Mouse (Mus musculus): ENCODE results near the gene Golph3l.
A peak's percentile ranks its signal among the peaks of the same experiment; 100 is the strongest.
"Not testable (repeated sequence)": the region's sequence is repeated elsewhere in the genome, so short reads cannot be mapped to it uniquely, and the experiment has no call there.

The Golph3l gene

DNA sequence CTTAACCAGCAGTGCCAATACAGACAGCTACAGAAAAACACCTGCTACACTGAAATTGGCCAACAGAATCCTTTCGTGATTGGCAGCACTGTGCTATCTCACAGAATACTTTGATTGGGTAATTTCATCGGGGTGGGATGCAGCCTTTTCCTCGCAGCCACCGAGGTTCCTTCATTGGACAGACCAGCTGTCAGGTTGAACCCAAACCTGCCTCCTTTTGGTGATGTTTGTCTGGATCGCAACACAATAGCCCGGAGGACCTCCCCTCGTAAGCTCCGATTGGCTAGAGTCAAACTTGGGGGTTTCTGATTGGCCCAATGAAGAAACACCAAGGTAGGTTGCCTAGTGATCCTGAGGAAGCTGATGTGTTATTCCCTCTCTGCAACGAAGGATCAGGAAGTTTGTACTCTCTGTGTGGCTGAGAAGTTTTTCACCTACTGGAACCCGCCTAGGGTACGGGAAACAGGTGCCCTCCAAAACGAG, at the start of gene Golph3l:
Golph3l (plus strand) TSS at position 331 of the 483 bp plus-strand sequence.
- peak; percentile 94 for DNase-seq (ENCODE audit: extremely low spot score, low read depth, low spot score)

DNA sequence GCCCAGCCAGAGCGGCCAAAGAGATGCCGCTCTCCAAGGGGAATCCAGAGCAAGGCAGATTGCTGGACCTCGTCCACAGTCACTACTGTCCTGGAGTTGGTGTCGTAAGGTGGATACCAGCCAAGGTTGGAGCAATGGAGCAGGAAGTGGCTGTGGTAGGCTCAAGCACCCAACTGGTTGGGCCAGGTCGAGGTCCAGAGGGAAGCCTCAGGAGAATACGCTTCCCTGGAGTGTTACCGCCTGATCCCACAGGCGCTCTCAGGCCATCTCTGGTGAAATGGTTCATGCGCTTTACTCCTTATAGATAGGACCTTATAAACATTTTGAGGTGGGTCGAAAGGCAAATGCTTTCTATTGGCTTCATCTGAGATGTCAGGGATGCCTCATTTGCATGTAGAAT, 49.8 kb upstream of the Golph3l start:
- no peak for DNase-seq (ENCODE audit: extremely low spot score, low read depth, low spot score)

DNA sequence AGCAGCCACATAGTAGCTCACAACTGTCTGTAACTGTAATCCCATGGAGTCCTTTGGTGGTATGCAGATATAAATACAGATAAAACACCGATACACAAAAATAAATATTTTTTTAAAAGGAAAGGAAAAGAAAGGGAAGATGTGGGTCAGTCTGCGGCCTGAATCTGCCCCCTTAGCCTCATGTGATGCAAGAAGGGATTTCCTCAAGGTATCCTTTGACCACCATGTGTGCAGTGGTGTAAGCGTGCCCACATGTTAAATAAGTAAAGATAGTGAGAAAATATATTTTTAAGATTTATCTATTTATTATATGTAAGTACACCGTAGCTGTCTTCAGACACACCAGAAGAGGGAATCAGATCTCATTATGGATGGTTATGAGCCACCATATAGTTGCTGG, 48.9 kb upstream of the Golph3l start:
- DNase-seq (ENCODE audit: extremely low spot score, low read depth, low spot score), result no peak

DNA sequence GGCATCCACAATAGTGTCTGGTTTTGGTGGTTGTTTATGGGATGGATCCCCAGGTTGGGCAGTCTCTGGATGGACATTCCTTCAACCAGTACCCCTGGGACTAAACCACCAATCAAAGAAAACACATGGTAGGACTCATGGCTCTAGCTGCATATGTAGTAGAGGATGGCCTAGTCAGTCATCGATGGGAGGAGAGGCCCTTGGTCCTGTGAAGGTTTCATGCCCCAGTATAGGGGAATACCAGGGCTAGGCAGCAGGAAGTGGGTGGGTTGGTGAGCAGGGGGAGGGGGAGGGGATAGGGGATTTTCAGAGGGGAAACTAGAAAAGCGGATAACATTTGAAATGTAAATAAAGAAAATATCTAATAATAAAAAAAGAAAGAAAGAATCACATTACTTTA, 47.5 kb upstream of the Golph3l start:
- not testable (repeated sequence) for DNase-seq (ENCODE audit: extremely low spot score, low read depth, low spot score)

DNA sequence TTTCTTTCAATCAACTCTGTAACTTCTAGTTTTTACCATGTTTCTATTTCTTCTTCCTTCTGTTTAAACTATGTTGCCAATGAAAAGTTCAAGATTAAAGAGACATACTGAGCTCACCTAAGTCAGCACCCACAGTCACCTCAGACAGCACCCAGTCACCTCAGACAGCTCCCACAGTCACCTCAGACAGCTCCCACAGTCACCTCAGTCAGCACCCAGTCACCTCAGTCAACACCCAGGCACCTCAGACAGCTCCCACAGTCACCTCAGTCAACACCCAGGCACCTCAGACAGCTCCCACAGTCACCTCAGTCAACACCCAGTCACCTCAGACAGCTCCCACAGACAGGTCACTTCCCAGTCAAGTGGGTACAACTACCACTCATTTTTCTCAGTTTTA, 46.6 kb upstream of the Golph3l start:
- no peak for DNase-seq (ENCODE audit: extremely low spot score, low read depth, low spot score)

DNA sequence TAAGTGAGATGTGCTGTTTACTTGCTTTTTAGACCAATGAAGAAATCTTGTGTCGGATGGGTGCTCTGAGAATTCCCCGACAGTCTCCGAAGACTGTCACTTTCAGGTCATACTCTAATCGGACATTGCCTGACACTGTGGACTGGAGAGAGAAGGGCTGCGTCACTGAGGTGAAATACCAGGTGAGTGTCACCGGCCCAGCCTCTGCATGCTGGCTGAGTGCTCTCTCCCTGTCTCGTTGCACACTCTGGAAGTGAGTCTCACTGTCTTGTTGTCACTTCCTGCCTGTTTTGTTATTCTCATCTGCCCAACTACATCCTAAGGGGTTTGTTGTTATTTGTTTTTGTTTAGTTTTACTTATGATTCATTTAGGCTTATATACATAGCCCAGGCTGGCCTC, 45.8 kb upstream of the Golph3l start:
- no peak for DNase-seq (ENCODE audit: extremely low spot score, low read depth, low spot score)

DNA sequence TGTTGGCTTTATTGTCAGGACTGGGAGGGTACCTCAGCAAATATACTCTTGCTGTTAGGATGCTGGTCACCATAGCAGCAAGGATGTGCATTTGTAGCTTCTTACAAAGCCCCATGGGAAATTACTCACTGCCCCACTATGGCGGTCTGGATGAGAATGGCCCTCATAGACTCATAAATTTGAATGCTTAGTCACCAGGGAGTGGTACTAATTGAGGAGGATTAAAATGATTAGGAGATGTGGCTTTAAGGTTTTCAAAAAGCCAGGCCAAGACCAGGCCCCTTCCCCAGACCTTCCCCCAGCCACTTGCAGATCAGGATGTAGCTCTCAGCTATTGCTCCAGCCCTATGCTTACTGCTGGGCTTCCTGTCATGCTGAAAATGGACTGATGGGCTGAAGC, 38.6 kb upstream of the Golph3l start:
- no peak for DNase-seq (ENCODE audit: extremely low spot score, low read depth, low spot score)

DNA sequence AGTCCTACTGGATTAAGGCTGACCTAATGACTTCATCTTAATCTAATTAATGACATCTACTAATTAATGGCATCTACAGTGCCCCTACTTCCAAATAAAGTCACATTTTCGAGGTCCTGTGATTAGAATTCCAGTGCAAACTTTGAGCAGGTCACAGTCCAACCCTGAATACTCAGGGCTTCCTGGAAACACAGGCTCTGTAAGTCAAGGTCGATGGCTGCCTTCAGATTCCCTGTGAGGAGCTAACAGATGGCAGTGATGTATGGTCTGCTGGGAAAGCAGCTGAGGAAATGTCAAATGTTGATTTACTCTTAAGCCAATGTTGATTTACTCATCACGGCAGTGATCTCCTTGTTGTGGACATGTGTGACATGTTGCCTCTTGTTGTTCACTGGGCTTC, 34.7 kb upstream of the Golph3l start:
- DNase-seq (ENCODE audit: extremely low spot score, low read depth, low spot score), result no peak

DNA sequence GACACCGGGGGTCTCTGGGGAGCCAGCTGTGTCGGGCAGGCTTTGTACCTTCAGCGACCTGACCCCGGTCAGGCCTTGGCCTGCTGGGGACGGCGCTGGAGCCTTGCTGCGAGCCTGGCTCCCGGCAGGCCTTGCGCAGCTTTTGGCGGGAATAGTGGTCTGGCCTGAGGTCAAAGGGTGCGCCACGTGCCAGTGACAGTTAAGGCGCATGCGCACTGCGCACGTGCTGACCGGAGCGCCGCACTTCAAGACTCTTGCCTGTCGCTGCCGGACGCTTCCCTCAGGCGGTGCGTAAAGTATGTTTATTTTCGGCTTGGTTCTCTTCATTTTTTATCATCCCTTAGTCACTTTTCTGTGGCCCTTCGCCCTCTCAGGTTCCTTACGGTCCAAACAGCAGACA, 29.3 kb upstream of the Golph3l start, which contains the start of gene Hormad1:
Hormad1 (plus strand) TSS at position 241 of the 400 bp plus-strand sequence.
- DNase-seq (ENCODE audit: extremely low spot score, low read depth, low spot score), result no peak

DNA sequence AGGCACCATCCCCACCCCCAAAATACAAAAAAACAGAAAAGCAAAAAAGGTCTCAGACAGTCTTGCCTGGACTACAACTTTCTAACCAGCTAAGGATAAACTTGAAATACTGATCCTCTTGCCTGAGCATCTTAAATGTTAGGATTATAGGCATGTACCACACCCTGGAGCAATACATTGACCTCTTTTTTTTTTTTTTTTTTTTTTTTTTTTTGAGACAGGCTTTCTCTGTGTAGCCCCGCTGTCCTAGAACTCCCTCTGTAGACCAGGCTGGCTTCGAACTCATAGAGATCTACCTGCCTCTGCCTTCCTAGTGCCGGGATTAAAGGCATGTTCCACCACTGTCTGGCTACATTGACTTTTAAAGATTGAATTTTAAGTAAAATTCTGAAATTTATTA, 28.0 kb upstream of the Golph3l start:
- DNase-seq (ENCODE audit: extremely low spot score, low read depth, low spot score), result no peak

DNA sequence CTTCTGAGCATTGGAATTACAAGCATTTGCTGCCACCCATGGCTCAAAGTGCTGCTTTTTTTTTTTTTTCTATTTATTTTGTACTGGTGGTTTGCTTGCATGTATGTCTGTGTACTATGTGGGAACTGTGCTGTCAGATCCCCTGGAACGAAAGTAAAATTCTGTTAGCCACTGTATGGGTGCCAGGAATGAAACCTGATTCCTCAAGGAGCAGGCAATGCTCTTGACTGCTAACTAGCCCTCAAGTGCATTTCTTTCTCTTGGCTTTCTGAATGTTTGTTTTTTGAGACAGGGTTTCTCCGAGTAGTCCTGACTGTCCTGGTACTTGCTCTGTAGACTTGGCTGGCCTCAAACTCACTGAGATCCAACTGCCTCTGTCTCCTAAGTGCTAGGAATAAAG, 26.9 kb upstream of the Golph3l start:
- no peak for DNase-seq (ENCODE audit: extremely low spot score, low read depth, low spot score)

DNA sequence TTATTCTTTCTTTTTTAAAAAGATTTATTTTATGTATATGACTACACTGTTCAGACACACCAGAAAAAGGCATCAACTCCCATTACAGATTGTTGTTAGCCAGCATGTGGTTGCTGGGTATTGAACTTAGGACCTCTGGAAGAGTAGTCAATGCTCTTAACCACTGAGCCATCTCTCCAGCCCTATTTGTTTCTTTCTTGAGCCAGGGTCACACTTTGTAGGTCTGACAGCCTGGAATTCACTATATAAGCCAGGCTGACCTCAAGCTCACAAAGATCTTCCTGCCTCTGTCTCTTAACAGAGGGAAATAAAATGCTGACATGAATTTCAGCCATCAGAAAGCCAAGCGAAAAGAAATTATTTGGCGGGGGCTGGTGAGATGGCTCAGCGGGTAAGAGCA, 19.1 kb upstream of the Golph3l start:
- DNase-seq (ENCODE audit: extremely low spot score, low read depth, low spot score), result no peak

DNA sequence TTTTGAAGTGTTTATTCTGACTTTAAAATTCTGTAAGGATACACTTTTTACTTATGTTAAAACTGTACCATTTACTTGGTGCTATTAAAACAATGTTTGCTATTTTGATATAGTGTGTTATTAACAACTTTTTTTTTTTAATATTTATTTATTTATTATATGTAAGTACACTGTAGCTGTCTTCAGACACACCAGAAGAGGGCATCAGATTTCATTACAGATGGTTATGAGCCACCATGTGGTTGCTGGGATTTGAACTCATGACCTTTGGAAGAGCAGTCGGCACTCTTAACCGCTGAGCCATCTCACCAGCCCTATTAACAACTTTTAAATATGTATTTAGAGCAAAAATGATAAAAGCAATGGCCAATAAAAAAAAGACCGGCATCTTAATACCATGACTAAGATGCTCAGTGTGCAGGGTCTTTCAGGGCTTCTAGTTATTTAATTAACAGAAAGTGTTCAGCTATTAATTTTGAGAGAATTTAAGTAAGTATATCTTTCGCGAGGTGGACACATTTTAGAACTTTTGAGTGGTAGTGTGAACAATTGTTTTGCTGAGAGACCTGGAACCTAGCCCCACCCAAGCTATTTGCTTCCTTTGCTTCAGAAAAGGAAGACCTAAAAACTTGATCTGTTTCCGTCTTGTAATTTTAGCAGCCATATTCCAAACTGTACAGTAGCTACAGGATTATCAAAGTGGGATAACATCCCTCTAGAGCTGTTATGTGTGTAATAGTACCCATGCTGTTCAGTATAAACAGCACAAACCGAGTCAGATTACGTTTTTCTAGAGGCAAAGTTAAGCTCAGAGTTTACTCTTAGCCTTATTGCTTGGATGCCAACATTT, 755 bp upstream of the Golph3l start:
- DNase-seq (ENCODE audit: extremely low spot score, low read depth, low spot score), result no peak

DNA sequence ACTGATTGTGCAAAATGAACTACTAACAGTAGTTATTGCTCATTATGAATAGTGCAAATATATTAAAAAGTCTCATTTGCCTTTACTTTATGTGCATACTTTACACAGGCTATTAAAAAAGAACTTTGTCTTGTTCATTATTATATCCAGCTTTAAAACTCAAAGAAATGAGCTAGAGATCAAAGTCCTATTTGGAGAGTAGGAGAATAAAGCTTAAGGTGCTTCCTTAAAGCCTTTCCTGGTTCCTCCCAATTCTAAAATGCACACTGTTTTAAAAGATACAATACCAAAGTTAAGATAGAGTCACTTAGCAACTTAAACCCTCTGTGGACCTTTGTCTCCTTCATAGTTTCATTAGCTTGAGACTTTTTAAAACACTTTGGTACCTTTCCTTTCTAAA, 10.0 kb downstream of the Golph3l start:
- DNase-seq (ENCODE audit: extremely low spot score, low read depth, low spot score), result no peak

DNA sequence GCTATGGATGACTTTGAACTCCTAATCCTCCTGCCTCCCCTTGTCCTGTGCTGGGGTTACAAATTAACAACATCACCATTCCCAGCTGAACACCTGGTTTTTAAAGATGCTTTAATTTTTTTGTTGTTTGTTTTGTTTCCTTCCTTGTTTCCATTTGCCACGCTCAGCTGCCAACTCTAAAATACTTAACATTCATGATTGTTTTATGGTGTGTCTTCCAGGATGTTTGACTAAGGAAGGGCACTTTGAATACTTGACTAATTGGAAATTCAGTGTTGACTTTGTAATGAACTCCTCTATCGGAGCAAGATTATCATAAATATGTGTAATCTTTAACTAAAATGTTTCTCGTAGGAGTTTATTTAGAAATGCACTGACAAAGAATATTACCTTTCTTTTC, 12.6 kb downstream of the Golph3l start:
- no peak for DNase-seq (ENCODE audit: extremely low spot score, low read depth, low spot score)

DNA sequence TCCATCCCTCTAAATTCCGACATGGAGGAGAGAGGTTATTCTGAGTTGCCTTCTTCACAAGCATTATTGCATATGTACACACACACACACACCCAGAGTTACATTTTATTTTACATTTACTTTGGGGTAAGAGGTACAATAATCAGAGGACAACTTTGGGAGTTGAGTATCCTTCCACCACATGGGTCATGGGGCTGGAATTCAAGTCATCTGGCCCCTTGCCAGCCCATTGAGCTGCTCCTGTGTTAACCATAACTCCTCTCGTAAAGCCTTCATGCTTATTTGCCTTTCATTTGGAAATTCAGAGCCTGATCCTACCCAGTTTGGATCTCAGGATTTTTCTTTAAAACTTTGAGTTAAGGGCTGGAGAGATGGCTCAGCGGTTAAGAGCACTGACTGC, 17.4 kb downstream of the Golph3l start:
- DNase-seq (ENCODE audit: extremely low spot score, low read depth, low spot score), result no peak

DNA sequence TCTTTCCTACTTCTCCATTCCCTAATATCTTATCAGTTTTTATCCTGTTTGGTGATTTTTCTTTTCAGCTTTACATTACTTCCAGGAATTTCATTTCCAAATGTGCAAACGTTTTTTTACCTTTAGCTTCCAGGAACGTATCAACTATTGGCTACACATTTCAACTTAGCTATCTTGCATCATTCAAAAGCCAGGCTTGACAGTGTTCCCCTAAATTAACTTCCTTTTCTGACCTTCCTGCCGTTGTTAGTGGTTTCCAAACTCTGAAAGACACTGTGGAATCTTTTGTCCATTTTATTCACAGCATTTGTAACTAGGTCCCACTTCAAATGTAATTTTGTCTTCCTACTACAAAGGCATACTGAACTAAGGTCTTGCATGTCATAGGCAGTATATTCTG, 20.5 kb downstream of the Golph3l start:
- no peak for DNase-seq (ENCODE audit: extremely low spot score, low read depth, low spot score)

DNA sequence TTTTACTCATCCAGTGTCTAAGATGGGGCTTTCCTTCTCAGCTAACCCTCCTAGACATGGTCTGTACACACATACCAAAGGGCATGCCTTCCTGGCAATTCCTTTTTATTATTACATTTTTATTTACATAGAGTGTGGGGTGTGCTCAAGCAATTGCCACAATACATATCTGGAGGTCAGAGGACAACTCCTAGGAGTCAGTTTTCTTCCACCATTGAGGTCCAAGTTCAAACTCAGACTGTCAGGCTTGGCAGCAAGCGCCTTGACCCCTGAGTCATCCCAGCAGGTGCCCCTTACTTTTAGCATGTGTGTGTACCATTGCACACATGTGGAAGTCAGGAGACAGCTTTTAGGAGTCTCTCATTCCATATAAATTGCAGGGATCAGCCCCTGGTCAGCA, 25.3 kb downstream of the Golph3l start:
- DNase-seq (ENCODE audit: extremely low spot score, low read depth, low spot score), result no peak

DNA sequence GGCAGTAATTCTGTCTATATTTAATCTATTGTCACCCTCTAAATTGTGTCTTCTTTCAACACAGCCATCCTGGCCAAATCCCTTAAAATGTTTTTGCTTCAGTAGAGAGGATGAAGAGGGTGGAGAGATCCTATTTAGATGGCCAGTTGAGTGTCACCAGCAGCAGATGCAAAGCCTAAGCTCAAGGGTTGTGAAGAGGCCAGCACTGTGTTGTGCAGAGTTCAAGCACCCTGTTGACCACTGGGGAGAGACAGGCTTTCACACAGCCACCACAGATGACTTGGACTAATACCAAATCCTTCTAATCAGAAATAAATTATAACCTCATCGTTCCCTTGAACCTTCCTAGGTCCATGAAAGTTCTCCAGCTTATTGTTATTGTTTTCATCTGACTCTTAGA, 29.8 kb downstream of the Golph3l start:
- no peak for DNase-seq (ENCODE audit: extremely low spot score, low read depth, low spot score)

DNA sequence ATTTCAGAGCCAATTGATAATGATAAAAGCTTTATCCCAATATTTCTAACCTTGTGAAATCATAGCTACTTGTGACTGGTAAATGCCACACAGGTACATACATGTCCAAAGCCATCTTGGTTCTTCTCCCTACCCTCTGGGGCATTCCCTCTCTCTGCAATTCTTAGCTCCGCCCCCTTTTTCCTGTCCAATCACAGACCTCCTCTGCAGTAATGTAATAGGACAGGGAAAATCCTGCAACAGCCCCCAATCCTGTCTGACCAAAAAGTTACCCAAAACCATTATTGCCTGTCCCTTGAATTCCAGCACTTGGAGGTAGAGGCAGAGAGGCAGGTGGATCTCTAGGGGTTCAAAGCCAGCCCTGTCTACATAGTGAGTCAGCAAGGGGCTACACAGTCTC, 32.5 kb downstream of the Golph3l start:
- no peak for DNase-seq (ENCODE audit: extremely low spot score, low read depth, low spot score)

DNA sequence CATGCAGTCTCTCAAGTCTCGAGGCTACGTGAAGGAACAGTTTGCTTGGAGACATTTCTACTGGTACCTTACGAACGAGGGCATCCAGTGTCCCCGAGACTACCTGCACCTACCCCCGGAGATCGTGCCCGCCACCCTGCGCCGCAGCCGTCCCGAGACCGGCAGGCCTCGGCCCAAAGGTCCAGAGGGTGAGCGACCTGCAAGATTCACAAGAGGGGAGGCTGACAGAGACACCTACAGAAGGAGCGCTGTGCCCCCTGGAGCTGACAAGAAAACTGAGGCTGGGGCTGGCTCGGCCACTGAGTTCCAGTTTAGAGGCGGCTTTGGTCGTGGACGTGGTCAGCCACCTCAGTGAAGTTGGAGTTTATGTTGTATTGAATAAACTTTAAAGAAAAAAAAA, 33.7 kb downstream of the Golph3l start:
- not testable (repeated sequence) for DNase-seq (ENCODE audit: extremely low spot score, low read depth, low spot score)

DNA sequence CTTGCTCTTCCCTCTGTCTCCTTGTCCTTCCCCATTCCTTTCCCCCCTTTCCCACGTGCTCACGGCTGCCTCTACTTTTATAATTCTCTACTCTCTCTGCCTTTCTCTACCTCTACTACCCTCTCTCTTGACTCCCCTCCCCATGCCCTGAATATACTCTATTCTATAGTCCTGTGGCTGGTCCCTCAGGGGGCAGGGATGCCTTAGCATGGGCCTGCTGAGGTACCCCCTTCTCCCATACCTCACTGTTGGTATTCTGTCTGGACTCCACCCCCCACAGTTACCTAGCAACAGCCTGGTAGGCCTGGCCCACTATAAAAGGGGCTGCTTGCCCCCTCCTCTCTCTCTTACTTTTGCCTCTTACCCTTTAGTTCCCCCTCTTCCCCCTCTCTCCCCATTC, 34.8 kb downstream of the Golph3l start:
- DNase-seq (ENCODE audit: extremely low spot score, low read depth, low spot score), result no peak

DNA sequence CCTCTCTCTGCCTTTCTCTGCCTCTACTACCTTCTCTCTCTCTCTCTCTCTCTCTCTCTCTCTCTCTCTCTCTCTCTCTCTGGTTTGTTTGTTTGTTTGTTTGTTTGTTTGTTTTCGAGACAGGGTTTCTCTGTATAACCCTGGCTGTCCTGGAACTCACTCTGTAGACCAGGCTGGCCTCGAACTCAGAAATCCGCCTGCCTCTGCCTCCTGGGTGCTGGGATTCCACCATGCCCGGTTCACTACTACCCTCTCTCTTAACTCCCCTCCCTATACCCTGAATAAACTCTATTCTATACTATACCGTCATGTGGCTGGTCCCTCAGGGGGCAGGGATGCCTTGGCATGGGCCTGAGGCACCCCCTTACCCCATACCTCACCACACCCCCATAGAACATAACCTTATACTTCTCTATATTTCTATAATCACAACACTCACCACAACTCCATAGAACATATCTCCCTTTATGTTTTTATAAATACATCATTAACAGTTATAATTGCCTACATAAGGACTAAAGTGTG, 35.3 kb downstream of the Golph3l start:
- not testable (repeated sequence) for DNase-seq (ENCODE audit: extremely low spot score, low read depth, low spot score)

Measured in hindlimb bud, embryonic 11.5 days (tissue).